Mouse (Mus musculus): ENCODE data around the gene Nans. TPM values are rescaled to one million over a fixed set of nuclear protein-coding genes. Genes with fewer than 3 reads are reported as not detected.

Gene Nans
- polyA plus RNA-seq, 1 experiment from 2014 or later: 97.6 TPM

DNA sequence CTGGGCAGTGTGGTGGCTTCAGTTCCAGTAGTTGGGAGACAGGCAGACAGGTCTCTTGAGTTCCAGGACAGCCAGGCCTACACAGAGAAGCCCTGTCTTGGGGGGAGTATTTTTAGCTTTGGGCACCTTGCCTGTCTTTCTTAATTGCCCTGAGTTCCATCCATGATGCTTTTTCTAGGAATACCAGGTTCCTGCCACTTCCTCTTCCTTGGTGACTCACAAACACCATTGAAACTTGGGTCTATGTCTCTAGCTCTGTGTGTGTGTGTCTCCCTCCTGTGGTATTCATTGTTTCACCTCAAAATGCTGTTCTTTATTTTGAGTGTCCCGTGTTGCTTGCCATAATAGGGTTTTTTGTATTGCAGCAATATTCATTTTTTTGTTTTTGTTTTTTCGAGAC, 30.6 kb upstream of the Nans start:
- 93% methylated on average over 2 of the region's 2 CpGs for WGBS
- Histone ChIP-seq H3K9ac (replicated peaks; ENCODE audit: low read length) (no peak overlapping the region), H3K4me2 (ENCODE audit: low read depth, low read length) (no peak overlapping the region), H3K4me1 (ENCODE audit: control insufficient read depth, insufficient read depth, low read length) (peaks cover 4% of the 10 kb centered on the region; the same call in 1 of the 2 replicates), H3K27me3 (ENCODE audit: control insufficient read depth, insufficient read depth, low read length) (no peaks in the 10 kb centered on the region), H3K9me3 (replicated peaks; ENCODE audit: control insufficient read depth, low read length) (no peaks in the 10 kb centered on the region), H3K4me3 (ENCODE audit: low read depth, low read length) (no peak overlapping the region), H3K27ac (replicated peaks; ENCODE audit: low read depth, low read length) (no peak overlapping the region), H3K36me3 (replicated peaks; ENCODE audit: control insufficient read depth, insufficient read depth, low read depth, low read length) (peaks cover 2% of the 10 kb centered on the region; the same call in 1 of the 2 replicates)
- ATAC-seq (replicated peaks; ENCODE audit: insufficient number of reproducible peaks, low FRiP score, low TSS enrichment, low read depth) (no peak), DNase-seq (ENCODE audit: low spot score) (no peak)

DNA sequence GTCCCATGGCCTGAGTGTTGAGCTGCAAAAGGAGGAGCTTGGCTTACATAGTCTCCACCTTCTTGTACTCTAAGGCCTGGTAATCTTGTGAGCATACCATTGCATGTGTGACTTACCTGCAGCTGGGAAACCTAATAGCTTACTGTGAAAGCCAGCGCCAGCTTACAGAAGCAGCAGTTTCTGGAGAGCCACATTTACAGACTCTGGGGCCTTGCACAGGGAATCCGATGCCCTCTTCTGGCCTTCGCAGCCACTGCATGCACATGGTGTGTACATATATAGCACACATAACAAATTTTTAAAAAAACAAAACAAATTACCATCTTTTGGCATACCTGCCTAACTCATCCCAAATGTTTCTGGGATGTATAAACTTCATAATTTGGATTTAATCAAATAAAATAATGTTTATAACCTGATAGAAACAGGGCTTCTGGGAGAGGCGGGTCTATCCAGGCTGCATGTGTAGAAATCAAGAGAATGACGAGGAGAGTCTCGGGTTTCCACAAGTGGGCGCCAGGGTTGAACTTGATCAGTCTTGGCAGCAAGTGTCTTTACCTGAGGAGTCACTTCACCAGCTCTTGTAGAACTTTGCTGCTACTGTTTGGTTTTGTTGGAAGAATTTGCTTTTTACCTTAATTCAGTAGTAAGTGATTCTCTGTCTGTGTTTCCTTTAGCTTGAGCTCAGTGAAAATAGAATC, 25.8 kb upstream of the Nans start:
- H3K27ac ChIP-seq (replicated peaks; ENCODE audit: low read depth, low read length): no peak overlapping the region
- ATAC-seq (replicated peaks; ENCODE audit: insufficient number of reproducible peaks, low FRiP score, low TSS enrichment, low read depth) (peak; percentile 76; the same call in 1 of the 2 replicates), DNase-seq (ENCODE audit: low spot score) (peak; percentile 58)
- no peak overlapping the region for H3K4me3 ChIP-seq (ENCODE audit: low read depth, low read length)
- WGBS: 87% methylated on average over 7 of the region's 7 CpGs
- H3K4me1 ChIP-seq (ENCODE audit: control insufficient read depth, insufficient read depth, low read length): no peaks in the 10 kb centered on the region
- H3K4me2 ChIP-seq (ENCODE audit: low read depth, low read length): no peak overlapping the region
- no peaks in the 10 kb centered on the region for H3K9me3 ChIP-seq (replicated peaks; ENCODE audit: control insufficient read depth, low read length)
- no peaks in the 10 kb centered on the region for H3K27me3 ChIP-seq (ENCODE audit: control insufficient read depth, insufficient read depth, low read length)
- H3K36me3 ChIP-seq (replicated peaks; ENCODE audit: control insufficient read depth, insufficient read depth, low read depth, low read length): peaks cover 14% of the 10 kb centered on the region
- no peak overlapping the region for H3K9ac ChIP-seq (replicated peaks; ENCODE audit: low read length)

DNA sequence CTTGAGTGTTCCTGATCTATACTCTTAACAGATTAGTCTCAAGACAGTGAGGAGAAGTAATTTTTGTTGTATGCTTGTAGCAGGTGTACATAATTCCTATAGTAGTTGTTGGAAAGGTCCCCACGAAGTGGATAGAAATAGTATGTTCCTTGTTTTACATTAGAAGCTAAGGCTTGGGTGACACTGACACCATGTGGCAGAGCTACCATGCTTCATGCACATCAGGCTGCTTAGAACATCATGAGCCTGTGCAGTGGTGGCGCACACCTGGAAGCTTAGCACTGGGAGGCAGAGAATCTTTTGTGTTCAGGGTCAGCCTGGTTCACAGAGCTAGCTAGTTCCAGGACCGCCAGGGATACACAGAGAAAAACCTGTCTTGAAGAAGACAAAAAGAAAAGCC, 23.3 kb upstream of the Nans start:
- Histone ChIP-seq H3K36me3 (replicated peaks; ENCODE audit: control insufficient read depth, insufficient read depth, low read depth, low read length) (peaks cover 16% of the 10 kb centered on the region), H3K4me1 (ENCODE audit: control insufficient read depth, insufficient read depth, low read length) (no peaks in the 10 kb centered on the region), H3K4me2 (ENCODE audit: low read depth, low read length) (no peak overlapping the region), H3K27ac (replicated peaks; ENCODE audit: low read depth, low read length) (no peak overlapping the region), H3K9me3 (replicated peaks; ENCODE audit: control insufficient read depth, low read length) (no peaks in the 10 kb centered on the region), H3K9ac (replicated peaks; ENCODE audit: low read length) (no peak overlapping the region), H3K4me3 (ENCODE audit: low read depth, low read length) (no peak overlapping the region), H3K27me3 (ENCODE audit: control insufficient read depth, insufficient read depth, low read length) (no peaks in the 10 kb centered on the region)
- DNase-seq (ENCODE audit: low spot score) (no peak), ATAC-seq (replicated peaks; ENCODE audit: insufficient number of reproducible peaks, low FRiP score, low TSS enrichment, low read depth) (no peak)
- 86% methylated on average over 3 of the region's 3 CpGs for WGBS

- Histone ChIP-seq H3K27me3 (ENCODE audit: control insufficient read depth, insufficient read depth, low read length) (no peaks in the 10 kb centered on the region), H3K4me1 (ENCODE audit: control insufficient read depth, insufficient read depth, low read length) (no peaks in the 10 kb centered on the region), H3K9ac (replicated peaks; ENCODE audit: low read length) (no peak overlapping the region), H3K4me2 (ENCODE audit: low read depth, low read length) (no peak overlapping the region), H3K4me3 (ENCODE audit: low read depth, low read length) (no peak overlapping the region), H3K36me3 (replicated peaks; ENCODE audit: control insufficient read depth, insufficient read depth, low read depth, low read length) (peaks cover 25% of the 10 kb centered on the region), H3K9me3 (replicated peaks; ENCODE audit: control insufficient read depth, low read length) (no peaks in the 10 kb centered on the region), H3K27ac (replicated peaks; ENCODE audit: low read depth, low read length) (no peak overlapping the region)
- WGBS: 93% methylated on average over 5 of the region's 5 CpGs
- no peak for ATAC-seq (replicated peaks; ENCODE audit: insufficient number of reproducible peaks, low FRiP score, low TSS enrichment, low read depth)
- DNase-seq (ENCODE audit: low spot score): no peak
These were observed 13.9 kb upstream of the Nans start for GRCm38 (mm10) chr4:46475101-46475500.

- Histone ChIP-seq H3K4me1 (ENCODE audit: control insufficient read depth, insufficient read depth, low read length) (no peaks in the 10 kb centered on the region), H3K4me2 (ENCODE audit: low read depth, low read length) (no peak overlapping the region), H3K27ac (replicated peaks; ENCODE audit: low read depth, low read length) (no peak overlapping the region), H3K4me3 (ENCODE audit: low read depth, low read length) (no peak overlapping the region), H3K36me3 (replicated peaks; ENCODE audit: control insufficient read depth, insufficient read depth, low read depth, low read length) (peaks cover 2% of the 10 kb centered on the region), H3K9ac (replicated peaks; ENCODE audit: low read length) (no peak overlapping the region), H3K9me3 (replicated peaks; ENCODE audit: control insufficient read depth, low read length) (no peaks in the 10 kb centered on the region), H3K27me3 (ENCODE audit: control insufficient read depth, insufficient read depth, low read length) (no peaks in the 10 kb centered on the region)
- ATAC-seq (replicated peaks; ENCODE audit: insufficient number of reproducible peaks, low FRiP score, low TSS enrichment, low read depth) (no peak), DNase-seq (ENCODE audit: low spot score) (no peak)
- WGBS: 93% methylated on average over 2 of the region's 2 CpGs
These were observed 10.0 kb upstream of the Nans start for GRCm38 (mm10) chr4:46479081-46479480.

GRCm38 (mm10) chr4:46485696-46486417, 3.2 kb upstream of the Nans start:
- Histone ChIP-seq H3K4me3 (ENCODE audit: low read depth, low read length) (no peak overlapping the region), H3K4me1 (ENCODE audit: control insufficient read depth, insufficient read depth, low read length) (no peaks in the 10 kb centered on the region), H3K9me3 (replicated peaks; ENCODE audit: control insufficient read depth, low read length) (no peaks in the 10 kb centered on the region), H3K27me3 (ENCODE audit: control insufficient read depth, insufficient read depth, low read length) (no peaks in the 10 kb centered on the region), H3K9ac (replicated peaks; ENCODE audit: low read length) (no peak overlapping the region), H3K36me3 (replicated peaks; ENCODE audit: control insufficient read depth, insufficient read depth, low read depth, low read length) (no peaks in the 10 kb centered on the region), H3K4me2 (ENCODE audit: low read depth, low read length) (no peak overlapping the region), H3K27ac (replicated peaks; ENCODE audit: low read depth, low read length) (no peak overlapping the region)
- DNase-seq (ENCODE audit: low spot score) (no peak), ATAC-seq (replicated peaks; ENCODE audit: insufficient number of reproducible peaks, low FRiP score, low TSS enrichment, low read depth) (no peak)
- 44% methylated on average over 14 of the region's 14 CpGs for WGBS

DNA sequence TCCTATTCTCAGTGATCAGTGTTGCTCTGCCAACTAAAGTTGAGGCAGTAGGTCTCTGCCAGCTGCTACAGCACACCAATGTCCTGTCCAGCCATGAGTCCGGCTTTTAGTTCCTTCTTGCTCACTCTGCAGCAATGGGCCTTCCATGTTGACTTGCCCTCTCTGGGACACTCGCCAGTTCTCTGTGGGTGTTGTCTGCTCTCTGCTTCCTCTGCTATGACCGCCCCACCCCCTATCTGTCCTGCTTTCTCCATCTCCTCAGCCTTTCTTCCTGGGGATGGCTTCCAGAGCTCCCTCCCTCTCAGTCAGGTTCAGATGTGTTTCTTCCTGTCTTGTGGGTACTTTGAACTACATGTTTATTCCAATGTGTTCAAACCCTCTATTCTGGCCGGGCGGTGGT, 1.7 kb upstream of the Nans start:
- Histone ChIP-seq H3K4me2 (ENCODE audit: low read depth, low read length) (no peak overlapping the region), H3K36me3 (replicated peaks; ENCODE audit: control insufficient read depth, insufficient read depth, low read depth, low read length) (no peaks in the 10 kb centered on the region), H3K9ac (replicated peaks; ENCODE audit: low read length) (no peak overlapping the region), H3K4me3 (ENCODE audit: low read depth, low read length) (no peak overlapping the region), H3K27me3 (ENCODE audit: control insufficient read depth, insufficient read depth, low read length) (no peaks in the 10 kb centered on the region), H3K4me1 (ENCODE audit: control insufficient read depth, insufficient read depth, low read length) (no peaks in the 10 kb centered on the region), H3K27ac (replicated peaks; ENCODE audit: low read depth, low read length) (no peak overlapping the region), H3K9me3 (replicated peaks; ENCODE audit: control insufficient read depth, low read length) (no peaks in the 10 kb centered on the region)
- DNase-seq (ENCODE audit: low spot score): no peak
- ATAC-seq (replicated peaks; ENCODE audit: insufficient number of reproducible peaks, low FRiP score, low TSS enrichment, low read depth): no peak
- 93% methylated on average over 5 of the region's 5 CpGs for WGBS

DNA sequence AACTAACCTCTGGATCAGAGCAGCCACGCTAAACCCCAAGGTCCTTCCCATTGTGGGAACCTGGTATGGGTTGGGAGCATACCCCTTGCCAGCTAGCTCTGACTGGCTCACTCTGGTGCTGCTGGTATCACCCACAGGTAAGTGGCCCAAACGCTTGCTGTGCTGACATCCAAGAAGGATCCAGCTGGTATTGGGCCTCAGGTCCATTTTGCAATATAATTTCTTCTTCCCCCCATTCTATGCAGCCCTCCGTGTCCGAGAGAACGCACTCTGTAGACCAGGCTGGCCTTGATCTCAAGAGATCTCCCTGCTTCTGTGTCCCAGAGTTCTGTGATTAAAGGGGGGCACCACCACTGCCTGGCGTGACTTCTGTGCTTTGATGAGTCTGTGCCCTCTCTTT, 4.0 kb downstream of the Nans start:
- no peaks in the 10 kb centered on the region for H3K9me3 ChIP-seq (replicated peaks; ENCODE audit: control insufficient read depth, low read length)
- H3K4me3 ChIP-seq (ENCODE audit: low read depth, low read length): no peak overlapping the region
- H3K4me2 ChIP-seq (ENCODE audit: low read depth, low read length): no peak overlapping the region
- no peak overlapping the region for H3K27ac ChIP-seq (replicated peaks; ENCODE audit: low read depth, low read length)
- no peak for DNase-seq (ENCODE audit: low spot score)
- no peaks in the 10 kb centered on the region for H3K27me3 ChIP-seq (ENCODE audit: control insufficient read depth, insufficient read depth, low read length)
- no peaks in the 10 kb centered on the region; the same call in none of the 2 replicates for H3K36me3 ChIP-seq (replicated peaks; ENCODE audit: control insufficient read depth, insufficient read depth, low read depth, low read length)
- H3K9ac ChIP-seq (replicated peaks; ENCODE audit: low read length): no peak overlapping the region
- H3K4me1 ChIP-seq (ENCODE audit: control insufficient read depth, insufficient read depth, low read length): no peaks in the 10 kb centered on the region
- 93% methylated on average over 6 of the region's 6 CpGs for WGBS
- ATAC-seq (replicated peaks; ENCODE audit: insufficient number of reproducible peaks, low FRiP score, low TSS enrichment, low read depth): no peak
